Mouse (Mus musculus) liver, adult 10 weeks (tissue): ENCODE data around the gene Vipr2. TPM values are rescaled to one million over a fixed set of nuclear protein-coding genes. Genes with fewer than 3 reads are reported as not detected.

Experiments
- polyA plus RNA-seq: library from polyadenylated mRNA; stranded (reverse); fragments of 350-450 nt; fragmentation: Illumina TruSeq; extraction: RNeasy Lipid Tissue Mini Kit (QIAGEN cat#74804); gene quantifications from one replicate; pipeline ENCODE4 v1.2.3, GENCODE M21; 2014; ENCODE audit warnings: low read depth, low replicate concordance

Gene Vipr2
- not detected for polyA plus RNA-seq

GRCm38 (mm10) chr12:116077074-116077854, at the start of gene Vipr2:
Gene Vipr2, plus strand, starts transcription at chr12:116077726.

GRCm38 (mm10) chr12:116047440-116048377, 29.8 kb upstream of the Vipr2 start, which contains the start of gene Zfp386:
Gene Zfp386, plus strand, starts transcription at chr12:116047724.

Other genes starting within 250 kb of the Vipr2 start
- gene Zfp386, start 30.0 kb upstream of the Vipr2 start, polyA plus RNA-seq = 49.7 TPM
- 3.7 TPM for gene Wdr60, start 185.3 kb downstream of the Vipr2 start, polyA plus RNA-seq
- not detected for gene Gm11027, start 197.7 kb downstream of the Vipr2 start, polyA plus RNA-seq
- 28.3 TPM for gene Esyt2, start 203.5 kb downstream of the Vipr2 start, polyA plus RNA-seq